Mouse (Mus musculus): ENCODE data around the gene Notum.

GRCm38 (mm10) chr11:120609250-120609649 is 51.7 kb downstream of the Notum start:
- TF ChIP-seq POLR2A (IDR thresholded peaks at IDR 0.05; ENCODE audit: insufficient read length, low read depth) (no peak), USF1 (IDR thresholded peaks at IDR 0.05; ENCODE audit: low read depth) (no peak), REST (IDR thresholded peaks at IDR 0.05; ENCODE audit: insufficient read depth, insufficient read length) (no peak), CEBPB (IDR thresholded peaks at IDR 0.05; ENCODE audit: insufficient read depth, poor library complexity, severe bottlenecking) (no peak), MAX (IDR thresholded peaks at IDR 0.05; ENCODE audit: low read depth) (no peak), TCF3 (IDR thresholded peaks at IDR 0.05; ENCODE audit: insufficient read length, low read depth) (no peak), MYOD1 (IDR thresholded peaks at IDR 0.05; ENCODE audit: control insufficient read depth in 1 of 3, insufficient read length in 2 of 3, low read depth in 2 of 3) (no peak), SRF (IDR thresholded peaks at IDR 0.05; ENCODE audit: control insufficient read depth, insufficient read length, low read depth) (no peak)

Measured in myocyte (in vitro differentiated cells).